Comparison of ENCODE assay signal across 8 mouse cellular contexts in genomic region chr12:3573410-3573809, GRCm38 (mm10). TPM values are rescaled to one million over a fixed set of nuclear protein-coding genes. Genes with fewer than 3 reads are reported as not detected.
DNase-seq lines count a peak whose midpoint lies in the region; ATAC-seq and TF ChIP-seq lines count a peak whose summit lies in the region.

No protein-coding gene starts in this region.

- ATAC-seq in limb, embryonic 14.5 days (ENCODE audit: low FRiP score, low read depth) = no peak
- no peak for ATAC-seq in monocyte, adult 5-6 weeks (replicated peaks; ENCODE audit: insufficient number of reproducible peaks, low FRiP score, low TSS enrichment, poor library complexity, severe bottlenecking)

- H3K4me3 ChIP-seq in gastrocnemius, adult 2 months = peak overlapping the region; percentile 97
- peak overlapping the region; percentile 83 for H3K4me3 ChIP-seq in embryonic fibroblast, embryonic 13.5 days (ENCODE audit: insufficient read depth, low read length)
- H3K4me3 ChIP-seq in limb, embryonic 14.5 days (replicated peaks; ENCODE audit: low read length) = peak overlapping the region; percentile 91

- TF ChIP-seq CTCF in gastrocnemius, adult 2 months (IDR thresholded peaks at IDR 0.05) = no peak
- TF ChIP-seq CTCF in embryonic fibroblast, embryonic 13.5 days (IDR thresholded peaks at IDR 0.05; ENCODE audit: borderline replicate concordance, insufficient read depth, low read length) = no peak

- no peaks in the 10 kb centered on the region for H3K9me3 ChIP-seq in limb, embryonic 14.5 days (ENCODE audit: control insufficient read depth, low read length)

- H3K9ac ChIP-seq in limb, embryonic 14.5 days (ENCODE audit: low read depth, low read length, severe bottlenecking) = peak overlapping the region; percentile 93

- no peak overlapping the region for H3K27ac ChIP-seq in gastrocnemius, adult 2 months
- H3K27ac ChIP-seq in embryonic fibroblast, embryonic 13.5 days (ENCODE audit: insufficient read depth, low read length) = no peak overlapping the region
- no peak overlapping the region for H3K27ac ChIP-seq in limb, embryonic 14.5 days (replicated peaks; ENCODE audit: low read depth, low read length)

- H3K36me3 ChIP-seq in limb, embryonic 14.5 days (ENCODE audit: control insufficient read depth, insufficient read depth, low read length) = no peaks in the 10 kb centered on the region

- intact Hi-C loops in gastrocnemius, adult 2 months (cut with DNase I) = no loop called here

- H3K4me1 ChIP-seq in embryonic fibroblast, embryonic 13.5 days (ENCODE audit: control insufficient read depth, insufficient read depth, low read length) = 0 out of 2 replicates have a peak, but pooled peaks cover 3% of the 10 kb centered on the region
- H3K4me1 ChIP-seq in limb, embryonic 14.5 days (ENCODE audit: control insufficient read depth, insufficient read depth, low read length) = peaks cover 9% of the 10 kb centered on the region

- 30% methylated on average over 6 of the region's 6 CpGs for WGBS in limb, embryonic 14.5 days

- H3K4me2 ChIP-seq in limb, embryonic 14.5 days (replicated peaks; ENCODE audit: low read depth, low read length, severe bottlenecking) = peak overlapping the region; percentile 75

- no peak for TF ChIP-seq POLR2A in embryonic fibroblast, embryonic 13.5 days (IDR thresholded peaks at IDR 0.05; ENCODE audit: low read depth, low read length)
- TF ChIP-seq POLR2A in limb, embryonic 14.5 days (IDR thresholded peaks at IDR 0.05; ENCODE audit: borderline replicate concordance, extremely low read depth, insufficient read depth, insufficient read length) = no peak

- no peak for DNase-seq in gastrocnemius, adult 2 months
- no peak for DNase-seq in gastrocnemius, adult 18-20 months (ENCODE audit: low spot score)
- DNase-seq in 3134 (ENCODE audit: extremely low read depth, insufficient read length, low spot score) = peak; percentile 15
- no peak for DNase-seq in limb, embryonic 14.5 days (ENCODE audit: low spot score)
- no peak for DNase-seq in urinary bladder, postnatal 25 days (ENCODE audit: low spot score)
- DNase-seq in right cerebral cortex, postnatal 4 days = no peak

- H3K27me3 ChIP-seq in limb, embryonic 14.5 days (ENCODE audit: control insufficient read depth, insufficient read depth, low read length) = no peaks in the 10 kb centered on the region

RNA-seq across cellular contexts. Expression of gene Dtnb, which starts 1.2 kb away (rescaled TPM):
- 10 to 100 TPM in 1 of 2 experiments, 1 to 10 TPM in 1; 2.1 to 11.7 TPM for total RNA-seq in gastrocnemius, adult 2 months (2021)
- total RNA-seq in gastrocnemius, adult 18-20 months (2021) = 1 to 10 TPM; 1.4 to 5.6 TPM
- polyA plus RNA-seq in embryonic fibroblast, embryonic 13.5 days (2011; ENCODE audit: insufficient read length, low read depth, missing spikeins) = 9.1 and 19.0 TPM in 2 replicates
- 46.5 and 55.7 TPM in 2 replicates for polyA plus RNA-seq in limb, embryonic 14.5 days (2012; rRNA removed)
- 32.3 and 45.6 TPM in 2 replicates for polyA plus RNA-seq in limb, embryonic 14.5 days (2014; fragmentation: Nextera tagmentation; extraction: Ambion mirVana)
- 16.8 to 22.1 TPM (median 18.3 TPM) in 3 replicates for total RNA-seq in monocyte, adult 5-6 weeks (2017)
